Mouse (Mus musculus): ENCODE data around the gene Erc2. TPM values are rescaled to one million over a fixed set of nuclear protein-coding genes. Genes with fewer than 3 reads are reported as not detected.

Erc2 gene
- polyA plus RNA-seq, 1 experiment = 0.90 TPM

DNA sequence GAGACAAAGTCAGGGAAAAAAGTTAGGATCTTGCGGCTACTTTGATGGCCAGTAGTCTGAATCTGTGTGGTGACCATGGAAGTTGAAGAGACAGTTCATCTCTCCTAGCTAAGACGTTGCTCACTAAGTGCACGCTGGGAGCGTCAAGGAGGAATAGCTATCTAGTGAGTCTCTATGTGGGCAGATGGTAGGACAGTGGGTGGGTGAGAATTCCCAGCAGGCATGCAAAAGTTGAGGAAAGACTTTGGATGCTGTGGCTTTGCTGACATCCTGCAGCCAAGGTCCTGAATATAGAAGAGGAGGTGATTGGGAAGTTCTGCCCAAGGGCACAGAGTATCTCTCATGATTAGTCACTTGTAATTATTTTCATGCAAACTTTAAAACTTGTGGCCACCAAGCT, 162.6 kb downstream of the Erc2 start:
- Histone ChIP-seq H3K4me3 (ENCODE audit: insufficient read depth, poor library complexity, severe bottlenecking) (no peak overlapping the region), H3K36me3 (ENCODE audit: control insufficient read depth, insufficient read depth) (no peaks in the 10 kb centered on the region), H3K27me3 (ENCODE audit: control insufficient read depth, insufficient read depth, insufficient read length) (no peaks in the 10 kb centered on the region)

GRCm38 (mm10) chr14:27785562-27785961, 163.3 kb downstream of the Erc2 start:
- Histone ChIP-seq H3K4me3 (ENCODE audit: insufficient read depth, poor library complexity, severe bottlenecking) (no peak overlapping the region), H3K79me3 (ENCODE audit: low read depth) (no peaks in the 10 kb centered on the region), H3K79me2 (ENCODE audit: control insufficient read depth, insufficient read depth) (no peaks in the 10 kb centered on the region), H3ac (ENCODE audit: control insufficient read depth, insufficient read length, low read depth) (no peak overlapping the region), H3K27me3 (ENCODE audit: control insufficient read depth, insufficient read depth, insufficient read length) (no peaks in the 10 kb centered on the region), H3K36me3 (ENCODE audit: control insufficient read depth, insufficient read depth) (no peaks in the 10 kb centered on the region)
- TF ChIP-seq CEBPB (IDR thresholded peaks at IDR 0.05; ENCODE audit: low read depth) (no peak), MYOG (IDR thresholded peaks at IDR 0.05; ENCODE audit: control insufficient read depth, extremely low read depth, insufficient read length) (no peak)

More for the DNA sequence above, 162.6 kb downstream of the Erc2 start:
- TF ChIP-seq USF1 (IDR thresholded peaks at IDR 0.05; ENCODE audit: low read depth) (no peak), FOSL1 (IDR thresholded peaks at IDR 0.05; ENCODE audit: insufficient read depth, low read length, poor library complexity, severe bottlenecking) (no peak), MAX (IDR thresholded peaks at IDR 0.05) (no peak), CTCF (IDR thresholded peaks at IDR 0.05; ENCODE audit: control insufficient read depth, insufficient read depth, insufficient read length) (no peak), MYOD1 (IDR thresholded peaks at IDR 0.05; ENCODE audit: control insufficient read depth, insufficient read length, low read depth) (no peak)
- H3ac ChIP-seq (ENCODE audit: control insufficient read depth, insufficient read length, low read depth) = no peak overlapping the region
- no peaks in the 10 kb centered on the region for H3K79me2 ChIP-seq (ENCODE audit: control insufficient read depth, insufficient read depth)
- H3K79me3 ChIP-seq (ENCODE audit: low read depth) = no peaks in the 10 kb centered on the region

- H3K36me3 ChIP-seq (ENCODE audit: control insufficient read depth, insufficient read depth) = no peaks in the 10 kb centered on the region
- no peak for TF ChIP-seq USF1 (IDR thresholded peaks at IDR 0.05; ENCODE audit: low read depth)
- TF ChIP-seq CEBPB (IDR thresholded peaks at IDR 0.05; ENCODE audit: low read depth) = no peak
- no peak for TF ChIP-seq MYOG (IDR thresholded peaks at IDR 0.05; ENCODE audit: control insufficient read depth, extremely low read depth, insufficient read length)
- no peak for TF ChIP-seq CTCF (IDR thresholded peaks at IDR 0.05; ENCODE audit: control insufficient read depth, insufficient read depth, insufficient read length)
- TF ChIP-seq MYOD1 (IDR thresholded peaks at IDR 0.05; ENCODE audit: control insufficient read depth, insufficient read length, low read depth) = no peak
- no peak for TF ChIP-seq FOSL1 (IDR thresholded peaks at IDR 0.05; ENCODE audit: insufficient read depth, low read length, poor library complexity, severe bottlenecking)
- TF ChIP-seq MAX (IDR thresholded peaks at IDR 0.05) = no peak
Observed at GRCm38 (mm10) chr14:27789066-27789898, 167.1 kb downstream of the Erc2 start.

GRCm38 (mm10) chr14:27798184-27798934, 176.1 kb downstream of the Erc2 start:
- TF ChIP-seq MYOD1 (IDR thresholded peaks at IDR 0.05; ENCODE audit: control insufficient read depth, insufficient read length, low read depth) (no peak), CTCF (IDR thresholded peaks at IDR 0.05; ENCODE audit: control insufficient read depth, insufficient read depth, insufficient read length) (no peak), MYOG (IDR thresholded peaks at IDR 0.05; ENCODE audit: control insufficient read depth, extremely low read depth, insufficient read length) (no peak), USF1 (IDR thresholded peaks at IDR 0.05; ENCODE audit: low read depth) (no peak), MAX (IDR thresholded peaks at IDR 0.05) (no peak), CEBPB (IDR thresholded peaks at IDR 0.05; ENCODE audit: low read depth) (no peak), FOSL1 (IDR thresholded peaks at IDR 0.05; ENCODE audit: insufficient read depth, low read length, poor library complexity, severe bottlenecking) (no peak)

More at GRCm38 (mm10) chr14:27789066-27789898, 167.1 kb downstream of the Erc2 start:
- no peaks in the 10 kb centered on the region for H3K79me2 ChIP-seq (ENCODE audit: control insufficient read depth, insufficient read depth)
- H3K27me3 ChIP-seq (ENCODE audit: control insufficient read depth, insufficient read depth, insufficient read length) = no peaks in the 10 kb centered on the region
- H3K4me3 ChIP-seq (ENCODE audit: insufficient read depth, poor library complexity, severe bottlenecking) = no peak overlapping the region
- H3ac ChIP-seq (ENCODE audit: control insufficient read depth, insufficient read length, low read depth) = no peak overlapping the region
- H3K79me3 ChIP-seq (ENCODE audit: low read depth) = no peaks in the 10 kb centered on the region

GRCm38 (mm10) chr14:27800766-27801165, 178.5 kb downstream of the Erc2 start:
- Histone ChIP-seq H3K36me3 (ENCODE audit: control insufficient read depth, insufficient read depth) (no peaks in the 10 kb centered on the region), H3K79me2 (ENCODE audit: control insufficient read depth, insufficient read depth) (no peaks in the 10 kb centered on the region), H3K79me3 (ENCODE audit: low read depth) (no peaks in the 10 kb centered on the region), H3K27me3 (ENCODE audit: control insufficient read depth, insufficient read depth, insufficient read length) (no peaks in the 10 kb centered on the region), H3K4me3 (ENCODE audit: insufficient read depth, poor library complexity, severe bottlenecking) (no peak overlapping the region), H3ac (ENCODE audit: control insufficient read depth, insufficient read length, low read depth) (no peak overlapping the region)
- TF ChIP-seq CTCF (IDR thresholded peaks at IDR 0.05; ENCODE audit: control insufficient read depth, insufficient read depth, insufficient read length) (no peak), MYOG (IDR thresholded peaks at IDR 0.05; ENCODE audit: control insufficient read depth, extremely low read depth, insufficient read length) (no peak), FOSL1 (IDR thresholded peaks at IDR 0.05; ENCODE audit: insufficient read depth, low read length, poor library complexity, severe bottlenecking) (no peak), MAX (IDR thresholded peaks at IDR 0.05) (no peak), MYOD1 (IDR thresholded peaks at IDR 0.05; ENCODE audit: control insufficient read depth, insufficient read length, low read depth) (no peak), USF1 (IDR thresholded peaks at IDR 0.05; ENCODE audit: low read depth) (no peak), CEBPB (IDR thresholded peaks at IDR 0.05; ENCODE audit: low read depth) (no peak)

More at GRCm38 (mm10) chr14:27798184-27798934, 176.1 kb downstream of the Erc2 start:
- Histone ChIP-seq H3K4me3 (ENCODE audit: insufficient read depth, poor library complexity, severe bottlenecking) (no peak overlapping the region), H3K79me2 (ENCODE audit: control insufficient read depth, insufficient read depth) (no peaks in the 10 kb centered on the region), H3K79me3 (ENCODE audit: low read depth) (no peaks in the 10 kb centered on the region), H3K27me3 (ENCODE audit: control insufficient read depth, insufficient read depth, insufficient read length) (no peaks in the 10 kb centered on the region), H3ac (ENCODE audit: control insufficient read depth, insufficient read length, low read depth) (no peak overlapping the region), H3K36me3 (ENCODE audit: control insufficient read depth, insufficient read depth) (no peaks in the 10 kb centered on the region)
